Mouse (Mus musculus): ENCODE measurements around the gene Gng5. TPM values are rescaled to one million over a fixed set of nuclear protein-coding genes. Genes with fewer than 3 reads are reported as not detected.

Gng5 gene
- total RNA-seq (2021) = 10 to 100 TPM; 45.0 to 46.0 TPM

DNA sequence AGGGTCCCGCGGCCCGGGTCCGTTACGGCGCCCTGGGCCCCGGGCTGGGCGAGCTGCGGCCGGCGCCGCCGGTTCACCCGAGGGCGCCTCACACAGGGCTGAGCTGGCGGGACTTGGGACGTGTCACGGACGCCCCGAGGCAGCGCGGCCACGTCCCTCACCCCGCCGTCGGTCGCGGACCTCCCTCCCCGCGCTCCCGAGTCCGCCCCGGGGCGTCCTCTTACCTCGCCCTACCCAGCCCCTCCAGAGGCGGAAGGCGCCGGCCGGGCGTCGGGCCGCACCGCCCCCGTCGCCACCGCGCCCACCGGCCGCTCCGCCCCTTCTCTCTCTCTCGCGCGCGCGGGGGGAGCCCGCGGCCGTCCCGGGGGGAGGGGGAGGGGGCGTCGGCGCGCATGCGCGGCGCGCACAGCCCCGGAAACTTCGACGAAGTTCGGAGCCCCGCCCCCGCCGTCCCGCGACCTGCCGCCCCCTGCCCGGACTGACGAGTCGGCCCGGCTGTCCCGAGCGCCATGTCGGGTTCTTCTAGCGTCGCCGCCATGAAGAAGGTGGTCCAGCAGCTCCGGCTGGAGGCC lies at the start of gene Gng5, which contains the start of gene Spata1:
TSS of gene Gng5 (plus strand) at position 377 of the 572 bp plus-strand sequence.
TSS of gene Spata1 (minus strand) at position 323 of the 572 bp plus-strand sequence.
- peak; percentile 52 for DNase-seq (ENCODE audit: extremely low spot score in 1 of 2, low spot score in 1 of 2)

DNA sequence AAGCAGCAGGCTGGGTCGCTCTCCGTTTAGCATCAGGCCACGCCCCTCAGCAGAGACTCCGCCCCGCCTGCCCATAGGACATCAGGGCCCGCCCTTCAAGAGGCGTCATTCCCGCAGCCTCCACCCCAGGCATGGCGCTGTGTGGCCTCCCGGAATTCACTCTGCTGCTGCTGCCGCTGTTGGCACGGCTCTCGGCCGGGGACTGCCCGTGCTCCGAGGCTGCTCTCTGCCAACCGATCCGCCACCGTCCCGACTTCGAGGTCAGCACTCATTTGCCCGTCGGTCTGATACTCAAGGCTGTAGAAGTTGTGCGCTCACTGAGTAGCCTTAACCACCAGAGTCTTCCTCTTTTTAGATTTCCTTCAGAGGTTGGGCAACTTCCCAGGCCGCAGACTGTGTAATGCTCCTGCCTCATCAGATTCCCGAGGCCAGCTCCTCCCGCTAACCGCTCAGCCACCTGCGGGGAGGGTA lies 49.2 kb upstream of the Gng5 start:
- peak; percentile 82 to 89 for DNase-seq (ENCODE audit: extremely low spot score in 1 of 2, low spot score in 1 of 2)

DNA sequence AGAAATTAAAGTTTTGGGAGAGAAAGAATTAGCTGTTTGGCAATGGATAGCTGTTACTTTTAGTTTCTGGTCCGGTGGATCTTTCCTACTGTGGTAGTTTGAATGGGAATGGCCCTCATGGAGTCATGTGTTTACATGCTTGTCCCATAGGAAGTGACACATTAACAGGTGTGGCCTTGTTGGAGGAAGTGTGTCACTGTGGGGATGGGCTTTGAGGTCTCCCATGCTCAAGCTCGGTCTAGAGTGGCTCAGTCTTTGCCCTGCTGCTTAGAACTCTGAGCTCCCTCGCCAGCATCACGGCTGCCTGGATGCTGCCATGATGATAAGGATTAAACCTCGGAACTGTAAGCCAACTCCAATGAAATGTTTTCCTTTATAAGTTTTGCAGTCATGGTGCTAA lies 48.2 kb upstream of the Gng5 start:
- DNase-seq (ENCODE audit: extremely low spot score in 1 of 2, low spot score in 1 of 2) = no peak

DNA sequence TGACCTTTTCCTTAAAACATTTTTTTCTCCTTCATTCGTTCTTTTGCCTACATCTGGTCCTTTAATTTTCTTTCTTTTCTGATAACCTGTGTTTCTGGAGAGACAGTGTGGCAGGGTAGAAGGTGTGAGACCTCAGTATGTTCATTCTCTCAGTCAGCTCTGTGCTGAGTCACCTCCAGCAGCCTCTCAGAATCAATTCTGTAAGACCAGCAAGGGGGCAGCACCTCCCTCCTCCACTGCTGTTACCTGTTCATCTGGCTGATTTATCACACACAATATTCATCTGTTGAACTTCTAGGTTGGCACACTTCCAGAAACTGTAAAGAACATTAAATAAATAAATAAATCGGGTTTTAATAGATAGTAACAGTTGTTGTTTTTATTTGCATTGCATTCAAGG lies 36.7 kb upstream of the Gng5 start:
- DNase-seq (ENCODE audit: extremely low spot score in 1 of 2, low spot score in 1 of 2) = no peak

DNA sequence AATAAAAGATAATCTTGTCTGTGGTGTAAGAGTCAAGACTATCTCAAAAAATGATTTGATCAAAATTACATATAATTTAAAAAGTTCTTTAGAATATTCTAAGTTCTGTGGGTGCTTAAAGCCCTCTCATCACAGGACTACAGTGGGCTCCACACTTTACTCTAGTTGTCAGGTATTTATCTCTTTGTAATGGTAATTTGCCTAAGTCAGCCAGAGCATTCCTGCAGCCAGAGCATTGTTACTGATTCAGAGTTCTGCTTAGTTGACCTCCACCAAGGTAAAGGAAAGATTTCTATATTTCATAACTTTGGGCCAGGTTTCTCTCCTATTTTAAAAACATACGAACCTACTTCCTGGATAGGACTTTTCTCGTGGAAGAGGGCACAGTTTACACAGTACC lies 30.4 kb upstream of the Gng5 start:
- no peak for DNase-seq (ENCODE audit: extremely low spot score in 1 of 2, low spot score in 1 of 2)

DNA sequence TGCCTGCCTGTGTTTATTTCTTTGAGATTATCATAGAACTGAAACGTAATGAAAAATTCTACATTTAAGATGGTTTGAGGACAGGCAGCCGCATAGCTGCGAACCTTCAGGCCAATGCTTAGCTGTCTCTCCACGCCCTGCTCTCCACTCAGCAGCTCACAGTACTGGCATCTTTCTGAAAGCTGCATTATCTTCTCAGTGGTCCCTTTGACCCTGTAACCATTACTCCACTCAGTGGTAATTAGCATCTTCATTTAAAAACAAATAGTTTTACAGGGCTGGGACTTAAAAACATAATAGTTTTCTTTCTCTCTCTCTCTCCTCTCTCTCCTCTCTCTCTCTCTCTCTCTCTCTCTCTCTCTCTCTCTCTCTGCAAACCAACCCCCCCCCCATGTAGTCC lies 26.9 kb upstream of the Gng5 start:
- no peak for DNase-seq (ENCODE audit: extremely low spot score in 1 of 2, low spot score in 1 of 2)

DNA sequence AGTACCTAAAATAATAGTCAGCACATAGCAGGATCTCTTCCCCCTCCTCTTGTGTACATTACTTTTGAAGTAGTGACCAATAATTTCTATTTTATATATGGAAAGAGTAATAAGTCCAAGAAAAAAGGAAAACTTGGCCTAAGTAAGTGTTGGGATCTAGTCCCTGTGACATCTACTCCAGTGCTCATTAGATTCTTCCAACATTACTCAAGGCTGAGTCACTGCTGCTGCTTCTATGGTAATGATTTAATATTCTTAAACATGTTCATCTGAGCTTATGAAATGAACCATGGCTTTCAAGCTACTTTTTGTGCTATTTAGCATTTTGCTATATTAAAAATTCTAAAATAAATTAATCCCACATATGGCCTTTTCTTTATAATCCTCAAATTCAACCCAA lies 25.9 kb upstream of the Gng5 start:
- no peak for DNase-seq (ENCODE audit: extremely low spot score in 1 of 2, low spot score in 1 of 2)

DNA sequence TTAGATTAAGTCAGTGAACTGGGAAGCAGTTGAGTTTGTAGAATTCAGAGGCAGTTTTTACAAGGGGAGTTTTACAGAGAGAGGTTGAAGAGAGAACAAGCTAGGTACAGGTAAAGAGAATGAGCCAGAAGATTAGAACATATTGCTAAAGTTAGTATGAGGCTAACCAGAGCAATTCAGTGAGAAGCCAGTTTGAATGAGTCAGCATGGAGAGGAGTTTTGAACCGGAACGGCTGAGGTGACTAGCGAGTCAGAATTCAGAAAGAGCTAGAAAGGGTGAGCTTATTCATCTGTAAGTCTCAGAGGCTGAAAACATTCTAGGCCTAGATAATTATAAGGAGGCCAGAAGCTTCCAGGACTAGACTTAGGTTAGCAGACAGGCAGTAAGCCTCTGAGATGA lies 25.2 kb upstream of the Gng5 start:
- DNase-seq (ENCODE audit: extremely low spot score in 1 of 2, low spot score in 1 of 2) = no peak

DNA sequence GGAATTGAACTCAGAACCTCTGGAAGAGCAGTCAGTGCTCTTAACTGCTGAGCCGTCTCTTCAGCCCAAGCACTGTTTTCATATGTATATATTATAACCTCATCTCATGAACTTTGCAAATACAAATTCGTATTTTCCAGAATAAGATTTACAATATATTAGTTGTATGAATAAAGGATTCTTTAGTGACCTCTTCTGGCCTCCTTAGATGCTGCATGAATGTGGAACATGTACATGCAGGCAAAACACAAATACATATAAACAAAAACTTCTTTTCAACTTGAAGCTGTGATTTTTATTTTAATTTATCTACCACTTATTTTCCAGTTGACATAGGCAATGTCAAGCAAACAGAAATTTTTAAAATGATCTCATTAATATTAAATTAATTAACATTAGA lies 17.6 kb upstream of the Gng5 start:
- DNase-seq (ENCODE audit: extremely low spot score in 1 of 2, low spot score in 1 of 2) = no peak

DNA sequence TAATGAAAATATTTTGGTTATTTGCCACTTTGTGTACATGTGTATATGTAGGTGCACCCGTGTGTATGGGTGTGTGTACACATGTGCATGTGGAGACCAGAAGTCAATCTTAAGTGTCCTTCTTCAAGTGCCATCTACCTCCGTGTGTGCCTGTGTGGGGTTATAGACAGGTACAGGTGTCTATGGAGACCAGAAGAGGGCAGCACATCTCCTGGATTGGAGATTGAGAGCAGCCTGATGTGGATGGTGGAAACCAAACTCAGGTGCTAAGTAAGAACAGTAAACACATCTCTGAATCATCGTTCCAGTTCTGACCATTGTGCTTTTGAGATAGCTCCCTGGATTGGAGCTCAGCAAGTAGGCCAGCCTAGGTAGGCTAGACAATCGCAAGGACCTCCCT lies 13.1 kb upstream of the Gng5 start:
- DNase-seq (ENCODE audit: extremely low spot score in 1 of 2, low spot score in 1 of 2) = no peak

DNA sequence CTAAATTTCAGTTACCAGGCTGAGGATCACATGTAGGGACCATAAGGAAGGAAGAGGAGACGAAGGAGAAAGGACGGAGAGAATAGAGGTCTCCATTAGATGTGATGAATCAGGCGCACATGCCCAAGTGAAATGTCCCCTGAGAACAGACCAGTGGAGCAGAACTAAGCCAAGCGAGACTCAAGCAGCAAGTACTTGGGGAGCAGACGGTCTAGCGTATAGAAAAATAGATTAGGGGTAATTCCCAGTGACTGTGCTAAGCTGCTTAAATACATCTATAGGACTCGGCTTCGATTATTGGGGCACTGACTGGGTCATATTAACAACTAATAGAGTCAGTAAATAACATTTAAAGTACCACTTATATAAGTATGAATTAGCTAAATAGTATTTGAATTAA lies 4.7 kb upstream of the Gng5 start:
- DNase-seq (ENCODE audit: extremely low spot score in 1 of 2, low spot score in 1 of 2) = no peak

DNA sequence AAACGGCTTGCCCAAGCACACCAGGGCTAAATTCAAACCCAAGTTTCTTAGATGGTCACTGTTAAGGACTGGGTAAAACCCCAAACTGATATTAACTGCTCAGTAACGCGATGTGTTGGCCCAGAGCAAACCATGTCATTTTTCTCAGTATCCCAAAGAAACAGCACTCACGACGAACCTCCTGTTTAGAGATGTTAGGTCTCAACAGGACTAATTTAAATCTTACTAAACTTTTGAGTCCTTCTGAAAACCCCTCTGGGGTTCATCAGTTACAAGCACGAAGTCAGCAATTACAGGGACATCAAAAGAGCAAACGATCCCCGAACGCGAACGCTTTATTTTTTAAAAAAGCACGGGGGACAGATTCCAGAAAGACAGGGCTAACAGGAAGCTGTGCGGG lies 618 bp upstream of the Gng5 start:
- DNase-seq (ENCODE audit: extremely low spot score in 1 of 2, low spot score in 1 of 2) = no peak

DNA sequence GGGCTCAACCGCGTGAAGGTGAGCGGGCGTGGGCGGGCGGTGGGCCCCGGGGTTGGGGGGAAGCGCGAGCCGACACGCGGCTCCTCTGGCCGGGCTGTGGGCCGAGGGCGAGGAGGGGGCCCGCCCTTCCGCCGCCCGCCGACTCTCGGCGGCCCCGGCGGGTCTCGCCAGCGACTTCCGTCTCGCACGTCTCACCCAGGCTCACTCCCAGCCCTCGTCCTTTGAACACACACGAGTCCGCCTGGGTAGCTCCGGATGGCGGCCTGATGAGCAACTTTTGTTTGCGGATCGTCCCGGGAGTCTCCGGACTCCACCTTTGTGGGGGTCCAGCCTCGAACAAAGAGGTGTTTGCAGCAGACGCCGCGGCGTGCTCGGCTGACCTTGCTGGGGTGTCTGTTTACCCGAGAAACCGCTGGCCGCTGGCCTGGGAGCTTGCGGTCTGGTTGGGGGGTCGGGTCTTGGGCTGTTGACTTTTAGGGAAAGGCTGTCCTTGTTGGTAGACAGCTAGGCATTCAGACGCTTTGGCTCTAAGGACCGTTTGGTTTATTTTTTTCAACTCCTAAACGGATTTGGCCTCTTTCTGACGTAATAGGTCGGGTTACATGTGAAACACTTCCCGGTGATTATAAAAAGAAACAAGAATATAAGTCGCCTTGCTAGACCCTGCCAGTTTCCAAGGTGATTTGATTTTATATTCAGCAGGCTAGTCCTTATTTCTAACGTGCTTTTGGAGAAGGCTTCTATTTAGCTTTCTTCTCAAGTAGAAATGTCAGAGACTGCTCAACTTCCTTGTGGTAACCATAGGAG lies 599 bp downstream of the Gng5 start:
- DNase-seq (ENCODE audit: extremely low spot score in 1 of 2, low spot score in 1 of 2) = peak in 1 of 2 experiments; percentile 21

DNA sequence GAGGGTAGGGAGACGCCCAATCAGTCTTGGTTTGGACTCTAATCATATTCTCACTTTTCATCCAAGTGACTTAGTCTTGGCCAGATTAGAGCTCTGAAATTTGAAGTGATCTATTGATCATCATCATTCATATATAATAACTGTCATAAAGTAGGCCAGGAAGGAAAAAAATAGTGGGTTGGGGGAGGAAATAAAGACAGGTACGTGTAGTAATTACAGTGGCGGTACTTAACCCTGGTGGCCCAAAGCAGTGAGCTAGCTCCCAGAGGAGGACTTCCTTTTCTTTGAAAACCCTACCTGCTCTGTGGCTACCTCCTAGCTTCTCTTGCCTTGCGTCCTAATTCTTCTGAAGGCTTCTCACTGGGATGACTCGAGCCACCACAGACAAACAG lies 1.2 kb downstream of the Gng5 start:
- no peak for DNase-seq (ENCODE audit: extremely low spot score in 1 of 2, low spot score in 1 of 2)

DNA sequence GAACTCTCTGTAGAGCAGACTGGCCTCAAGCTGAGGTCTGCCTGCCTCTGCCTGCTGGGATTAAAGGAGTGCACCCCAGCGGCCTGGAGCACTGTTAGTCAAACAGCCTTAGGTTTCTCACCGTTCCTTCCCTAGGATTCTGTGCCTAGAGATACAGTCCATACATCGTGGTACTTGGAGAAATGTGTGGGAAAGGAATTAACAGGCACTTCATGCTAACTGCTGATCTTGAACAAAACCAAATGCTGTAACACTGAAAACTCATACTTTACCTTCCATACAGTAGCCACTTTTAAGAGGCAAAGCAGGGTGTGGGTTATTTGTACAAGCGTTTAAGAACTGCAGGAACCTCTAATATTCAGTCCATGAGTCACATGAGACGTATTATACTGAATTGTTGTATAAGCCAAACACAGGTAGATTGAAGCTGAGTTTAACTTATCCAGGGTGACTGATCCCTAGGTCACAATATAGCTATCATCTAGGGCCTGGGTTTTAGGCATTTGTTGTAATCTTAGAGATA lies 2.1 kb downstream of the Gng5 start:
- DNase-seq (ENCODE audit: extremely low spot score in 1 of 2, low spot score in 1 of 2) = no peak

DNA sequence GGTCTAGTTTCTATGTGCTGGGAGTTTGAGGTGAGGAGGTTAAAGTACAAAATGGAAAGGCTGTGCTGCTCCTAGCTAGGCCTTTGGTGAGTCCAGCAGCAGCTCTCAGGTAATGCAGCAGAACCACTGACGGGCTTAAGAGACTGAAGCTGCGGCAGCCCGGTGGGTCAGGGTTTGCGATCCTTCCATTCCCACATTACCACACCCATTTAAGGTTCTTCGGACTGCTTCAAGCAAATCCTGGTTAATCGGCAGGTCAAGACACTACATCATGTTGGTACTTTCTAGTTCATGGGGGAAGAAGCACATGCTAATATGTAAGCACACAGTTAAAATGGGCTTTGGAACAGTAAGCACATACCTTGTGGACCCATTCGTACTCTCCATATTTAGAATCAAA lies 7.1 kb downstream of the Gng5 start:
- DNase-seq (ENCODE audit: extremely low spot score in 1 of 2, low spot score in 1 of 2) = no peak

DNA sequence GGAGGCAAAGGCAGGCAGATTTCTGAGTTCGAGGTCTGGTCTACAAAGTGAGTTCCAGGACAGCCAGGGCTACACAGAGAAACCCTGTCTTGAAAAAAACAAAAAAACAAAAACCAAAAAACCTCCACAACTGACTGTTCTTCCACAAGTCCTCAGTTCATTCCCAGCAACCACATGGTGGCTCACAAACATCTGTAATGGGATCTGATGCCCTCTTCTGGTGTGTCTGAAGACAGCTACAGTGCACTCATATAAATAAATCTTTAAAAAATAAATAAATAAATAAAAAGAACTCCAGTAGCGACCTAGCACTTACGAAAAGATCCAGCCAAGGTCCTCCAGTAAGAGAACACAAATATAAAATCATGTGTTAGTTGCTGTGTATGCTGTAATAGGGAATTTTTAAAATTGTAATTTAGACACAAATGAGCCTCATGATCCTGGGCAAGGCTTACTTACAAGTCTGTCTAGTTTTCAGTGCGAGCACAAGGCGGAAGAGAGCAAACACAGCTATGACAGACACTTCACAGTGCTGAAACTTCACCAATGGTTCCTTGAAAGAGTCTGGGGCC lies 20.7 kb downstream of the Gng5 start:
- no peak for DNase-seq (ENCODE audit: extremely low spot score in 1 of 2, low spot score in 1 of 2)

DNA sequence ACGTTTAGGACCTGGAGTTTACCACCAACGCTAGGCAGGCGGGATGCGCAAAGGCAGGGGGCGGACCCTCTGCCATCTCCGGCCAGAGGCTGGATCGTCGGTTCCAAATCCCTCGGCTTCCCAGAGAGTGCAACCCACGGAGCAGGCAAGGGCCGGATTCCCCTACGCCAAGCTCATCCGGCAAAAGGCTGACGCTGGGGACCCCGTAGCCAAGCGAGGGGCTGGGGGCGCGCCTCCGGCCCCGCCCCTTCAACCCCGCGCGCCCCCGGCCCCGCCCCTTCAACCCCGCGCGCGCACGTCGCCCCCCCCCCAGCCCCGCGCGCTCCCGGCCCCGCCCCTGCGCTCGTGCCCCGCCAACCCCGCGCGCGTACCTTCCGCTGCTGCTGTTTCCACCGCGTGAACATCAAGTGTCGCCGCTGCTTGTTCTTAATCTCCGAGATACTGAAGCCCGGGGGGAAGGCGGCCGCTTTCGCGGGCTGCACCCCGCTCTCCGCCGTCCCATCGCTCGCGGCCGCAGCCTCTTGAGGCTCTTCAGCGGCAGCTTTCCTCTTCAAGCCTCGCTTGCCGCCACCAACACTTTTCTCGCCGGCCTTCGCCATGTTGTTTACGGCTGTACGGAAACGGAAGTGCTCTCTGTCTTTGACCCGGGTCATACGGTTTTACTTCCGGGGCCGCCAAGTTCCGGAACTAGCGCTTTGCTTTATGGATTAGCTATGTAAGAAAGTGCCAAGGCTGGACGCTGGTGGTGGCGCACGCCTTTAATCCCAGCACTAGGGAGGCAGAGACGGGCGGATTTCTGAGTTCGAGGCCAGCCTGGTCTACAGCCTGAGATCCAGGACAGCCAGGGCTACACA lies 21.4 kb downstream of the Gng5 start, which contains the start of gene Rpf1:
TSS of gene Rpf1 (minus strand) at position 632 of the 854 bp plus-strand sequence.
- peak; percentile 76 for DNase-seq (ENCODE audit: extremely low spot score in 1 of 2, low spot score in 1 of 2)

DNA sequence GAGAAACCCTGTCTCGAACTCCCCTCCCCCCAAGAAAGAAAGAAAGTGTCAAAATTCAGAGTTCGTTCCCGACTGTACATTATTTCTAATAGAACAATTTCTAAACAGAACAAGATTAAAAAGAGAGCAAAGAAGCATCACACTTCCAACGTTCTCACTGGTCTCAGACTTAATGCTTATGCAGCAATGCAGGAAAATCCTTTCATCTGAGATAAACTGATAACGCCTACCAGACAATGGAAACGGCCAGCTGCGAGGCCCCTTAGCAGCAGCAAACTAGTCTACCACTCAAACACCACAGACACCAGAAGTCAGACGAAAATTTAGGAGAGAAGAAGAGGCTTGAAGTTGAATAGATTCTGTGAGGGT lies 22.0 kb downstream of the Gng5 start:
- DNase-seq (ENCODE audit: extremely low spot score in 1 of 2, low spot score in 1 of 2) = no peak

DNA sequence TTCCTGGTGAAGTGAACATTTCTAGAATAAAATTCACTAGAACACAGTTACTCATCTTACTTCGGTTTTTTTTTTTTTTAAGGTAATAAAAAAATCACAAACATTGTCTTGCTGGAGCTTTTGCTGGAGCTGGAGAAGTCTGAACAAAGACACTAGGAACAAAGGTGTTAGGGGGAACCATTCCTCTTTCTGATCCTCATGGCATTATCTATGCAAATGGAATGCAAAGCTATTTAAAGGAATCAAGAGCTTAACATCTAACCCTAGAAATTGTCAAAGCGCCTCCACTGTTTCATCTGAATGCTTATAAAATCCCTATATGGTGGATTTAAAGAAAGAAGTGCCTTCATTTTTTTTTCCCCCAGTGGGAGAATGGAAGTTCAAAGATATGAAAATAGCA lies 28.7 kb downstream of the Gng5 start:
- DNase-seq (ENCODE audit: extremely low spot score in 1 of 2, low spot score in 1 of 2) = no peak

DNA sequence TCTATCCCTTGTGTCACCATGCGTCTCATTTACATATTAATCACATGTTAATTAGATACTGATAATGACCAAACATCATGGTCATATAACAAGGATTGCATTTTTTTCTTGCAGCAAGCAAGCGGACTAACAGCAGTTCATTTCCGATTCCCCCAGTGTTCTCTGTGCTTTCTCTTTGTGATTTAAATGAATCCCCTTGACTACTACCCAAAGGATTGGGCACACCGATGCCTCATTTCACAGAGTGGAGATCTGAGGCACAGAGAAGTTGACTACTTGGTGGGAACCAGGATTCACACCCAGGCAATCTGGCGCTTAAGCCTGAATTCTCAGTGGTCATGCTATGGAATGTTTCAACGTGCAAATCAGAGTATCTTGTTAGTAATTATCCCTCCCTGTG lies 35.4 kb downstream of the Gng5 start:
- DNase-seq (ENCODE audit: extremely low spot score in 1 of 2, low spot score in 1 of 2) = no peak

Data from layer of hippocampus, postnatal 25 days (tissue).